Mouse (Mus musculus) MEL (cell line): ENCODE measurements around the gene Rwdd3. TPM values are rescaled to one million over a fixed set of nuclear protein-coding genes. Genes with fewer than 3 reads are reported as not detected.

ENCODE experiments used
- DNase-seq: peaks from one replicate; pipeline ENCODE4 v3.0.0; 2011; ENCODE audit warnings: low read depth, low spot score
- H3K27ac ChIP-seq: 2 replicates; pipeline ENCODE4 v1.5.1; 2012; ENCODE audit warnings: low read depth, mild to moderate bottlenecking, control low read depth, low read length, moderate library complexity; ENCODE audit not compliant: control insufficient read depth
- H3K27me3 ChIP-seq, 2 experiments: fragments of 150-350 bp in 1 of 2; sonication (generic) in 1 of 2; 2 replicates each; pipeline ENCODE4 v1.6.1; 2012; ENCODE audit warnings: low read length in 2 of 2, mild to moderate bottlenecking in 2 of 2, improper control_type of control experiment in 1 of 2, moderate library complexity in 1 of 2; ENCODE audit not compliant: insufficient read depth in 2 of 2, control insufficient read depth in 1 of 2
- H3K36me3 ChIP-seq, 2 experiments: 2 replicates each; pipeline ENCODE4 v1.6.1; 2012 to 2014; ENCODE audit warnings: low read length in 2 of 2, improper control_type of control experiment in 1 of 2, inconsistent platforms in 1 of 2, mild to moderate bottlenecking in 1 of 2; ENCODE audit not compliant: insufficient read depth in 2 of 2, control insufficient read depth in 1 of 2
- H3K4me1 ChIP-seq, 2 experiments: fragments of 150-350 bp in 1 of 2; sonication (generic) in 1 of 2; 2 replicates each; pipeline ENCODE4 v1.6.1; 2012; ENCODE audit warnings: low read length in 2 of 2, improper control_type of control experiment in 1 of 2, mild to moderate bottlenecking in 1 of 2; ENCODE audit not compliant: insufficient read depth in 2 of 2, control insufficient read depth in 1 of 2
- H3K4me3 ChIP-seq, 2 experiments: fragments of 150-350 bp in 1 of 2; sonication (generic) in 1 of 2; 2 replicates each; pipeline ENCODE4 v1.5.1; 2012; ENCODE audit warnings: low read depth in 2 of 2, low read length in 2 of 2, mild to moderate bottlenecking in 2 of 2, moderate library complexity in 2 of 2, control low read depth in 1 of 2, improper control_type of control experiment in 1 of 2; ENCODE audit not compliant: control insufficient read depth in 1 of 2, insufficient read depth in 1 of 2
- H3K79me2 ChIP-seq: 2 replicates; pipeline ENCODE4 v1.6.1; 2012; ENCODE audit warnings: mild to moderate bottlenecking, low read length, moderate library complexity; ENCODE audit not compliant: control insufficient read depth, poor library complexity, insufficient read depth
- H3K9ac ChIP-seq: 2 replicates; pipeline ENCODE4 v1.6.1; 2012; ENCODE audit warnings: low read depth, mild to moderate bottlenecking, control low read depth, low read length, moderate library complexity; ENCODE audit not compliant: control insufficient read depth, poor library complexity, severe bottlenecking
- H3K9me3 ChIP-seq: fragments of 150-350 bp; sonication (generic); replicated peaks from 2 replicates; pipeline ENCODE4 v1.6.1; 2012; ENCODE audit warnings: mild to moderate bottlenecking, low read length, improper control_type of control experiment, moderate library complexity; ENCODE audit not compliant: insufficient read depth
- BHLHE40 ChIP-seq: IDR thresholded peaks from 2 replicates; pipeline ENCODE4 v1.6.1; 2012; ENCODE audit warnings: low read depth, mild to moderate bottlenecking, inconsistent platforms, low read length, improper control_type of control experiment, borderline replicate concordance
- CHD1 ChIP-seq: IDR thresholded peaks from 2 replicates; pipeline ENCODE4 v1.6.1; 2012; ENCODE audit warnings: low read depth, mild to moderate bottlenecking, inconsistent platforms, low read length, improper control_type of control experiment
- CHD2 ChIP-seq: IDR thresholded peaks from 2 replicates; pipeline ENCODE4 v1.6.1; 2011; ENCODE audit warnings: low read length, improper control_type of control experiment
- E2F4 ChIP-seq: IDR thresholded peaks from 2 replicates; pipeline ENCODE4 v1.6.1; 2011; ENCODE audit warnings: low read depth, low read length, improper control_type of control experiment, borderline replicate concordance
- ETS1 ChIP-seq: IDR thresholded peaks from 2 replicates; pipeline ENCODE4 v1.6.1; 2012; ENCODE audit warnings: low read depth, mild to moderate bottlenecking, inconsistent platforms, low read length, improper control_type of control experiment, moderate library complexity
- GABPA ChIP-seq: IDR thresholded peaks from 2 replicates; pipeline ENCODE4 v1.6.1; 2012; ENCODE audit warnings: low read depth, mild to moderate bottlenecking, inconsistent platforms, low read length, improper control_type of control experiment, moderate library complexity
- GATA1 ChIP-seq: IDR thresholded peaks from 2 replicates; pipeline ENCODE4 v1.6.1; 2011; ENCODE audit warnings: low read depth, low read length, improper control_type of control experiment
- HCFC1 ChIP-seq: IDR thresholded peaks from 2 replicates; pipeline ENCODE4 v1.6.1; 2012; ENCODE audit warnings: low read depth, mild to moderate bottlenecking, inconsistent platforms, low read length, improper control_type of control experiment, moderate library complexity
- JUND ChIP-seq: IDR thresholded peaks from 2 replicates; pipeline ENCODE4 v1.6.1; 2011; ENCODE audit warnings: low read depth, mild to moderate bottlenecking, improper control_type of control experiment, low read length
- KAT2A ChIP-seq: conservative IDR thresholded peaks from 2 replicates; pipeline ENCODE4 v1.6.1; 2012; ENCODE audit warnings: low read depth, low read length, improper control_type of control experiment, inconsistent platforms
- MAFK ChIP-seq: IDR thresholded peaks from 2 replicates; pipeline ENCODE4 v1.6.1; 2011; ENCODE audit warnings: low read depth, mild to moderate bottlenecking, low read length, improper control_type of control experiment, borderline replicate concordance
- MAZ ChIP-seq: IDR thresholded peaks from 2 replicates; pipeline ENCODE4 v1.6.1; 2012; ENCODE audit warnings: low read depth, mild to moderate bottlenecking, inconsistent platforms, low read length, improper control_type of control experiment
- MXI1 ChIP-seq: IDR thresholded peaks from 2 replicates; pipeline ENCODE4 v1.6.1; 2011; ENCODE audit warnings: mild to moderate bottlenecking, low read depth, low read length, improper control_type of control experiment
- NELFE ChIP-seq: IDR thresholded peaks from 2 replicates; pipeline ENCODE4 v1.6.1; 2011; ENCODE audit warnings: low read depth, low read length, improper control_type of control experiment
- POLR2A ChIP-seq, 2 experiments: IDR thresholded peaks; 2 replicates each; pipeline ENCODE4 v1.6.1; 2011 to 2012; ENCODE audit warnings: low read length in 2 of 2, mild to moderate bottlenecking in 2 of 2, control low read depth in 1 of 2, improper control_type of control experiment in 1 of 2, low read depth in 1 of 2, moderate library complexity in 1 of 2; ENCODE audit not compliant: control insufficient read depth in 1 of 2, insufficient read depth in 1 of 2, poor library complexity in 1 of 2
- POLR2AphosphoS2 ChIP-seq: IDR thresholded peaks from 2 replicates; pipeline ENCODE4 v1.6.1; 2011; ENCODE audit warnings: low read length, improper control_type of control experiment
- POLR2AphosphoS5 ChIP-seq: IDR thresholded peaks from 2 replicates; pipeline ENCODE4 v1.6.1; 2012; ENCODE audit warnings: low read depth, borderline replicate concordance, mild to moderate bottlenecking, inconsistent platforms, low read length, moderate library complexity, mixed read lengths
- RAD21 ChIP-seq: IDR thresholded peaks from 2 replicates; pipeline ENCODE4 v1.6.1; 2011; ENCODE audit warnings: mild to moderate bottlenecking, low read depth, low read length, improper control_type of control experiment
- TCF12 ChIP-seq: IDR thresholded peaks from 2 replicates; pipeline ENCODE4 v1.6.1; 2014; ENCODE audit warnings: low read depth, mild to moderate bottlenecking, inconsistent platforms, low read length, improper control_type of control experiment, moderate library complexity
- UBTF ChIP-seq: IDR thresholded peaks from 2 replicates; pipeline ENCODE4 v1.6.1; 2012; ENCODE audit warnings: low read depth, mild to moderate bottlenecking, inconsistent platforms, low read length, improper control_type of control experiment, moderate library complexity, borderline replicate concordance; ENCODE audit not compliant: insufficient read depth
- ZC3H11A ChIP-seq: IDR thresholded peaks from 2 replicates; pipeline ENCODE4 v1.6.1; 2012; ENCODE audit warnings: low read depth, mild to moderate bottlenecking, inconsistent platforms, low read length, improper control_type of control experiment
- ZKSCAN1 ChIP-seq: IDR thresholded peaks from 2 replicates; pipeline ENCODE4 v1.6.1; 2012; ENCODE audit warnings: low read depth, mild to moderate bottlenecking, inconsistent platforms, low read length, improper control_type of control experiment, moderate library complexity
- ZMIZ1 ChIP-seq: IDR thresholded peaks from 2 replicates; pipeline ENCODE4 v1.6.1; 2012; ENCODE audit warnings: low read depth, mild to moderate bottlenecking, inconsistent platforms, low read length, improper control_type of control experiment, moderate library complexity
- polyA plus RNA-seq, 2 experiments: library from polyadenylated mRNA; stranded (reverse) in 1 of 2; unstranded in 1 of 2; fragments of >175 nt in 1 of 2; fragments of >200 nt in 1 of 2; gene quantifications; 2 replicates each; pipeline versions ENCODE4 v1.2.1 to v1.2.4; 2012; ENCODE audit warnings: low replicate concordance in 2 of 2, low read depth in 1 of 2; ENCODE audit not compliant: insufficient read length in 2 of 2, insufficient read depth in 1 of 2, missing spikeins in 1 of 2
- total RNA-seq: library from RNA; depleted of rRNA; stranded (reverse); fragments of 300-350 nt; gene quantifications from 2 replicates; pipeline ENCODE4 v1.2.3, GENCODE M21; 2012

Rwdd3 gene
- total and polyA plus RNA-seq, 3 experiments, result 4.2 to 4.8 TPM; not detected in 1

DNA sequence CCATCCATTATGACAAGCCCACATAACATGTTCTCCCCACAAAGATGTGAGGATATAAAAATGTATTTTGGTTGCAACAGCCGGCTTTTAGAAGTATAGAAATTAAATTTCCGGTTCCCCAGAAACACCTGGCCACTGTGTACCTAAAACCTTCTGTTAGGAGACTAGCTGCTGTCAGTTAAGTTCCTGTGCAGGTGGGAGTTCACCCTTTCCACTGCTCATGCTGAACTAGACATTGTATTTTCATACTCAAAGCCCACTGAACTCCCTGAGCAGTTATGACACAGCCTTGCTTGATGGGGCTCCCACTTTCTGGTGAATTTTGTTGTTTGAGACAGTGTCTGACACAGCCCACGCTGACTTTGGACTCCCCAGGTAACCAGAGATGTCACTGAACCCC is 42.0 kb upstream of the Rwdd3 start:
- no peaks in the 10 kb centered on the region for H3K79me2 ChIP-seq
- H3K4me3 ChIP-seq, result no peak overlapping the region
- H3K27ac ChIP-seq, result no peak overlapping the region
- H3K4me1 ChIP-seq, result no peaks in the 10 kb centered on the region
- H3K27me3 ChIP-seq, result no peaks in the 10 kb centered on the region; a peak in 1 of 4 replicates
- no peak for DNase-seq
- no peaks in the 10 kb centered on the region for H3K36me3 ChIP-seq
- no peak overlapping the region for H3K9ac ChIP-seq
- H3K9me3 ChIP-seq, result no peaks in the 10 kb centered on the region
- TF ChIP-seq RAD21, result no peak
- no peak for TF ChIP-seq HCFC1
- TF ChIP-seq E2F4, result no peak
- TF ChIP-seq JUND, result no peak
- no peak for TF ChIP-seq BHLHE40
- no peak for TF ChIP-seq KAT2A
- TF ChIP-seq ZKSCAN1, result no peak
- no peak for TF ChIP-seq POLR2AphosphoS5
- TF ChIP-seq ZMIZ1, result no peak
- no peak for TF ChIP-seq ZC3H11A
- TF ChIP-seq TCF12, result no peak

DNA sequence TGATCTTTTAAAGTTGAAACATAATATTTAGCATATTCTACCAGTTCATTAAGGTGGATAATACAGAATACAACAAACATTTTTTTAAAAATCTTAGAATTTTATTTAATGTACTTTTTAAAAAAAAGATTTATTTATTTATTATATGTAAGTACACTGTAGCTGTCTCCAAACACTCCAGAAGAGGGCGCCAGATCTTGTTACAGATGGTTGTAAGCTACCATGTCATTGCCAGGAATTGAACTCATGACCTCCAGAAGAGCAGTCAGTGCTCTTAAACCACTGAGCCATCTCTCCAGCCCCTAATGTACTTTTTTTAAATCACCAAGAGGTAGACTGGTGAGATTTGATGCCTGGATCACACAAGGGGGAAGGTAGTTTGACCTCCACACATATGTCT is 40.7 kb upstream of the Rwdd3 start:
- no peaks in the 10 kb centered on the region for H3K36me3 ChIP-seq
- H3K9ac ChIP-seq, result no peak overlapping the region
- no peak for DNase-seq
- TF ChIP-seq GATA1, result no peak
- TF ChIP-seq, all 39 proteins: peak for 0
- Histone ChIP-seq H3K27me3 (no peaks in the 10 kb centered on the region; a peak in 1 of 4 replicates), H3K4me3 (no peak overlapping the region), H3K4me1 (no peaks in the 10 kb centered on the region), H3K79me2 (no peaks in the 10 kb centered on the region), H3K9me3 (no peaks in the 10 kb centered on the region), H3K27ac (no peak overlapping the region)

DNA sequence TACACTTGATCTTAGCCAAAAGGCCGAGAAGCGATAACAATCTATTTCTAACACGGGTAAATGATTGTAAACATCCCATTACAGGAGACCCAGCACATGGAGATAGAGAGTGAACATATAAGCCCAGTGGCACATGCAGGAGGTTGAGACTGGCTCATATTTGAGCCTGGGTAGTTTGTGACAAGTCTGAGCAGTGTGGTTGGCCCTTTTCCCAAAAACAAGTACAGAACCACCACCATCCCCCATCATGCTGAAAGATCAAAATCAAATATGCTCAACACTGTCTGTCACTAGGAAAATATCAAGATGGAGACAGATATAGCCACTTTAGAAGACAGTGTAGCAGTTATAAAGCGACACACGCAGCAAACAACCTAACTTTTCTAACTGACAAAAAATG is 37.5 kb upstream of the Rwdd3 start:
- H3K4me1 ChIP-seq, result no peaks in the 10 kb centered on the region
- no peak overlapping the region for H3K4me3 ChIP-seq
- DNase-seq, result no peak
- no peak overlapping the region for H3K9ac ChIP-seq
- no peaks in the 10 kb centered on the region for H3K9me3 ChIP-seq
- no peaks in the 10 kb centered on the region; a peak in 2 of 4 replicates for H3K27me3 ChIP-seq
- H3K27ac ChIP-seq, result no peak overlapping the region
- TF ChIP-seq MXI1 (no peak), GABPA (no peak), POLR2A (IDR thresholded peaks at IDR 0.05; ENCODE audit: control insufficient read depth in 1 of 2, insufficient read depth in 1 of 2, low read depth in 1 of 2, low read length in 2 of 2, poor library complexity in 1 of 2) (no peak), NELFE (no peak), MAZ (no peak), TCF12 (no peak), MAFK (no peak), CHD1 (no peak), ETS1 (no peak), UBTF (no peak), CHD2 (no peak), POLR2AphosphoS2 (no peak)
- no peaks in the 10 kb centered on the region for H3K36me3 ChIP-seq
- no peaks in the 10 kb centered on the region for H3K79me2 ChIP-seq
